In genomic region chr11:98974871-98975719, GRCm38 (mm10) we compare ENCODE assay signal across 8 mouse cellular contexts. TPM values are rescaled to one million over a fixed set of nuclear protein-coding genes. Genes with fewer than 3 reads are reported as not detected.
DNase-seq lines count a peak whose midpoint lies in the region; ATAC-seq and TF ChIP-seq lines count a peak whose summit lies in the region.

No protein-coding gene starts in this region.

- TF ChIP-seq CTCF in liver, embryonic 14.5 days (IDR thresholded peaks at IDR 0.05; ENCODE audit: low read depth) = peak; percentile 92

- no peaks in the 10 kb centered on the region for H3K9me3 ChIP-seq in hindbrain, embryonic 13.5 days
- no peaks in the 10 kb centered on the region for H3K9me3 ChIP-seq in liver, embryonic 14.5 days (ENCODE audit: control insufficient read depth, low read length)

- 52% methylated on average over 5 of the region's 5 CpGs for WGBS in hindbrain, embryonic 13.5 days
- 43% methylated on average over 5 of the region's 5 CpGs for WGBS in liver, embryonic 14.5 days (ENCODE audit: insufficient replicate concordance)

- no peak overlapping the region for H3K4me3 ChIP-seq in hindbrain, embryonic 13.5 days
- no peak overlapping the region for H3K4me3 ChIP-seq in liver, embryonic 14.5 days (ENCODE audit: insufficient read depth in 1 of 2, low read depth in 2 of 2, low read length in 2 of 2)

- no peaks in the 10 kb centered on the region for H3K27me3 ChIP-seq in hindbrain, embryonic 13.5 days
- no peaks in the 10 kb centered on the region for H3K27me3 ChIP-seq in liver, embryonic 14.5 days (ENCODE audit: control insufficient read depth, insufficient read depth, low read length)

- TF ChIP-seq EP300 in liver, embryonic 14.5 days (IDR thresholded peaks at IDR 0.05; ENCODE audit: low read depth) = no peak

- peaks cover 27% of the 10 kb centered on the region for H3K4me1 ChIP-seq in hindbrain, embryonic 13.5 days (replicated peaks)
- H3K4me1 ChIP-seq in liver, embryonic 14.5 days (replicated peaks; ENCODE audit: control insufficient read depth in 2 of 2, insufficient read depth in 2 of 2, low read length in 1 of 2) = no peaks in the 10 kb centered on the region

- no peak overlapping the region for H3K9ac ChIP-seq in hindbrain, embryonic 13.5 days
- no peak overlapping the region for H3K9ac ChIP-seq in liver, embryonic 14.5 days (replicated peaks)

- peaks cover 38% of the 10 kb centered on the region for H3K36me3 ChIP-seq in hindbrain, embryonic 13.5 days
- H3K36me3 ChIP-seq in liver, embryonic 14.5 days (replicated peaks; ENCODE audit: control insufficient read depth, insufficient read depth, low read depth) = peaks cover 2% of the 10 kb centered on the region; the same call in 1 of the 2 replicates

- H3K27ac ChIP-seq in hindbrain, embryonic 13.5 days = peak overlapping the region; percentile 36; the same call in 1 of the 2 replicates
- no peak overlapping the region for H3K27ac ChIP-seq in liver, embryonic 14.5 days

- no peak overlapping the region for H3K4me2 ChIP-seq in hindbrain, embryonic 13.5 days
- no peak overlapping the region for H3K4me2 ChIP-seq in liver, embryonic 14.5 days (ENCODE audit: low read depth)

- peak; percentile 74 for DNase-seq in ovary, postnatal 36 days (ENCODE audit: low spot score)
- no peak for DNase-seq in ovary, postnatal 14 days (ENCODE audit: low spot score)
- peak; percentile 80 for DNase-seq in adrenal gland, adult 2 months
- peak; percentile 85 for DNase-seq in embryo, embryonic 11 days
- DNase-seq in liver, embryonic 14.5 days (ENCODE audit: low read depth in 3 of 3, low spot score in 3 of 3) = peak in 2 of 3 experiments; percentile 45 to 53
- DNase-seq in retina, postnatal 7 days (ENCODE audit: low read depth, low spot score) = peak; percentile 72

- ATAC-seq in hindbrain, embryonic 13.5 days (ENCODE audit: low FRiP score) = no peak
- ATAC-seq in liver, embryonic 14.5 days (ENCODE audit: insufficient read depth) = no peak
- ATAC-seq in inflammation-experienced regulatory T-cells, adult 6 months = no peak

RNA-seq across cellular contexts. Expression of gene Gjd3, which starts 7.7 kb away (rescaled TPM):
- not detected for total RNA-seq in adrenal gland, adult 2 months (2021)
- 1.1 and 1.2 TPM in 2 replicates for polyA plus RNA-seq in adrenal gland, adult 2 months (2012; rRNA removed)
- 1.5 and 1.6 TPM in 2 replicates for polyA plus RNA-seq in hindbrain, embryonic 13.5 days (2015; fragmentation: Nextera tagmentation; extraction: Ambion mirVana)
- polyA plus RNA-seq in liver, embryonic 14.5 days (2012; rRNA removed) = not detected in 2 replicates
- polyA plus RNA-seq in liver, embryonic 14.5 days (2014; fragmentation: Nextera tagmentation; extraction: Ambion mirVana) = not detected in 2 replicates
- polyA plus RNA-seq in inflammation-experienced regulatory T-cells, adult 6 months (2017; shearing (Covaris generic)) = not detected

RNA-seq across cellular contexts. Expression of gene Rara, which starts 47.5 kb away (rescaled TPM):
- 10 to 100 TPM; 17.0 to 30.8 TPM for total RNA-seq in adrenal gland, adult 2 months (2021)
- 43.7 and 44.9 TPM in 2 replicates for polyA plus RNA-seq in adrenal gland, adult 2 months (2012; rRNA removed)
- 17.1 and 20.3 TPM in 2 replicates for polyA plus RNA-seq in hindbrain, embryonic 13.5 days (2015; fragmentation: Nextera tagmentation; extraction: Ambion mirVana)
- polyA plus RNA-seq in liver, embryonic 14.5 days (2012; rRNA removed) = 1.9 and 2.3 TPM in 2 replicates
- 3.0 and 3.2 TPM in 2 replicates for polyA plus RNA-seq in liver, embryonic 14.5 days (2014; fragmentation: Nextera tagmentation; extraction: Ambion mirVana)
- polyA plus RNA-seq in inflammation-experienced regulatory T-cells, adult 6 months (2017; shearing (Covaris generic)) = 1 to 10 TPM; 7.4 to 8.1 (median 7.6) TPM

RNA-seq across cellular contexts. Expression of gene Top2a, which starts 48.9 kb away (rescaled TPM):
- total RNA-seq in adrenal gland, adult 2 months (2021) = 1 to 10 TPM; 4.1 to 8.1 TPM
- 0.28 and 0.29 TPM in 2 replicates for polyA plus RNA-seq in adrenal gland, adult 2 months (2012; rRNA removed)
- polyA plus RNA-seq in hindbrain, embryonic 13.5 days (2015; fragmentation: Nextera tagmentation; extraction: Ambion mirVana) = 55.7 and 62.2 TPM in 2 replicates
- 57.7 and 108 TPM in 2 replicates for polyA plus RNA-seq in liver, embryonic 14.5 days (2012; rRNA removed)
- polyA plus RNA-seq in liver, embryonic 14.5 days (2014; fragmentation: Nextera tagmentation; extraction: Ambion mirVana) = 197 and 214 TPM in 2 replicates
- polyA plus RNA-seq in inflammation-experienced regulatory T-cells, adult 6 months (2017; shearing (Covaris generic)) = 100 to 1,000 TPM in 1 of 3 experiments, 10 to 100 TPM in 2; 34.9 to 332 (median 36.3) TPM

Comparison
In these comparisons a context has a peak if more than half of its experiments do, and no peak if none do; other contexts are left out.
1. RNA of gene Top2a, which starts 48.9 kb away (polyA plus RNA-seq): 57.7 to 214 TPM in liver, embryonic 14.5 days, 55.7 to 62.2 TPM in hindbrain, embryonic 13.5 days and 34.9 to 332 TPM in inflammation-experienced regulatory T-cells, adult 6 months; 0.28 to 0.29 TPM in adrenal gland, adult 2 months; every median in the first group is over 10 times any median in the second.